Mouse (Mus musculus) kidney, adult 2 months (tissue): ENCODE data around the gene Ddx54. TPM values are rescaled to one million over a fixed set of nuclear protein-coding genes. Genes with fewer than 3 reads are reported as not detected.

Experiments used
- DNase-seq: peaks from one replicate; pipeline ENCODE4 v3.0.0; 2021
- H3K27ac ChIP-seq: fragments of 200-500 bp; 2 replicates; pipeline ENCODE4 v1.5.1; 2012; ENCODE audit warnings: low read depth, low read length, control low read depth, inconsistent platforms; ENCODE audit not compliant: insufficient read depth
- H3K27me3 ChIP-seq: fragments of 200-500 bp; replicated peaks from 2 replicates; pipeline ENCODE4 v1.6.1; 2012; ENCODE audit warnings: mild to moderate bottlenecking, moderate library complexity, low read length, inconsistent platforms; ENCODE audit not compliant: control insufficient read depth, insufficient read depth
- H3K36me3 ChIP-seq: fragments of 200-500 bp; 2 replicates; pipeline ENCODE4 v1.6.1; 2012; ENCODE audit warnings: mild to moderate bottlenecking, moderate library complexity, low read length, inconsistent platforms; ENCODE audit not compliant: control insufficient read depth, insufficient read depth
- H3K4me1 ChIP-seq: fragments of 200-500 bp; 2 replicates; pipeline ENCODE4 v1.6.1; 2011; ENCODE audit warnings: low read length; ENCODE audit not compliant: control insufficient read depth, insufficient read depth
- H3K4me3 ChIP-seq: fragments of 200-500 bp; 2 replicates; pipeline ENCODE4 v1.5.1; 2011; ENCODE audit warnings: mild to moderate bottlenecking, low read depth, low read length, control low read depth; ENCODE audit not compliant: insufficient read depth
- CTCF ChIP-seq: fragments of 200-500 bp; conservative IDR thresholded peaks from 2 replicates; pipeline ENCODE4 v1.5.1; 2011; ENCODE audit warnings: low read depth, mild to moderate bottlenecking, control low read depth, low read length, moderate library complexity, mixed read lengths; ENCODE audit not compliant: insufficient read depth, insufficient read length
- POLR2A ChIP-seq: fragments of 200-500 bp; IDR thresholded peaks from one replicate; pipeline ENCODE4 v1.6.1; 2011; ENCODE audit warnings: low read depth, low read length, control low read depth
- WGBS: fragments of 180-500 bp; shearing (Covaris S2); methylation state at CpG from one replicate; pipeline ENCODE4 v1.1.7; 2018; 5-methylcytosine and 5-hydroxymethylcytosine counted together
- polyA plus RNA-seq: library from polyadenylated mRNA; depleted of rRNA; stranded (reverse); fragments of >200 nt; gene quantifications from 2 replicates; pipeline ENCODE4 v1.2.3, GENCODE M21; 2012; rRNA removed

Ddx54 gene
- polyA plus RNA-seq, result 29.3 and 31.6 TPM in 2 replicates

DNA sequence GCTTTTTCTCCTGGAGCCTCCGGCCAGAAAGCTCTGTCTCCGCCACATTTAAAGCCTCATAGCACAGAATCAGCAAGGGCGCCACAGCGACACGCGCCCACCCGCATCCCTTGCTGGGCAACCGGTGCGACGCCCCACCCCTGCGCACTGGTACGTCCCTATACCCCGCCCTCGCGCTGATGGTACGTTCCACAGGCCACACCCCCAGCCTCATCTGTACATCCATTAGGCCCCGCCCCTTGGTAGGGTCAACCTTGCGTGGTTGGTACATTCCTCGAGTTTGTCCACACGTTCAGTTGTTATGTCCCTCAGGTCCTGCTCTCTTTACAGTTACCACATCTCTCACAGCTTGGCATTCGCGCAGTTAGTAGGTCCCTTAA, at the start of gene Ddx54, which contains the start of gene Rita1:
TSS of gene Ddx54 (plus strand) at position 298 of the 380 bp plus-strand sequence.
TSS of gene Rita1 (minus strand) at position 148 of the 380 bp plus-strand sequence.
- under 1% methylated on average over 22 of the region's 22 CpGs for WGBS
- Histone ChIP-seq H3K27ac (peak within 1 kb of the TSS; percentile 97), H3K36me3 (no peaks in the 10 kb centered on the region), H3K4me1 (peaks cover 9% of the 10 kb centered on the region; the same call in 1 of the 2 replicates), H3K27me3 (no peaks in the 10 kb centered on the region), H3K4me3 (peak within 1 kb of the TSS; percentile 72)
- TF ChIP-seq POLR2A (no peak), CTCF (no peak)
- DNase-seq, result peak; percentile 98

DNA sequence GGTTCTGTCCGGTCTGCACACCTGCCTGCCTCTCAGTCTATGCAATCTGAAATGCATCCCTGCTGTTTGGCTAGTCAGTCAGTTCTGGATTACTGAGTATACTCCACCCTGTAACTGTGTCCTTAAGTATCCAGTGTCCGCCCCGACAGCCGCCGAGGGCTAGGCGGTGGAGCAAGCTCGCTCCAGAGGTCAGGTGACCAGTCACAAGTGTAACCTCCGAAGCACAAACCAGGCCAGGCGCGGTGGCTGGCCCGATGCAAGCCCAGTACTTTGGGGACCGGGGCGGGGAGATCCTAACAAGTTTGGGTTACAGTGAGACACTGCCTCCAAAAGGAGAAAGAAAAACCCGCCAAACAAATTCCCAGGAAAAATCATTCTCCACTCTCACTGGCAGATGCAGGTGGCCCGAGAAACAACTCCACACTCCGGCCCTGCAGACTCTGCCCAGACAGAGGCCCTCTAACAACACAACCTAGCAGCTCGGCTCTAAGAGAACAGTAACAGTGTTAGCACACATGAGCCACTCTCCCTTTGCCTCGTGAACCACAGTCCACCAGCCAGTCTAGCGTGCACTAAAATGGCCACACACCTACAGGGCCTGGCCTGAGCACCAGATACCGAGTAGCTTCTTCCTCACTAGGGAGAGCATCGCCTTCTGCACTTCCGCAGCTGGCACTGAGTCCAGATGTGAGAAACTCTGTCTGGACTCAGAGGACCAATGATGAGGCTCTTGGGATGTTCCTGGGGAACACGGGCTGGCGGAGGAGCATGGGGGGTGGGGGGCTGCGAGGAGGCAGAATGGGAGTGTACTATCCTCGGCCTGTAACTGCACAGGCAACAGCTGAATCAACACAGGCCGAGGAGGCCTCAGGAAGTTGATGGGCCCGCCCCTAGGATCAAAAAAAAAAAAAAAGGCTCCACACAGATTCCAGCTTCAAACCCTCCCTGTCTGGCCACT, 49.3 kb upstream of the Ddx54 start:
- H3K36me3 ChIP-seq, result no peaks in the 10 kb centered on the region
- 17% methylated on average over 28 of the region's 28 CpGs for WGBS
- H3K4me3 ChIP-seq, result no peak overlapping the region
- H3K27ac ChIP-seq, result peak overlapping the region; percentile 90
- peaks cover 50% of the 10 kb centered on the region for H3K4me1 ChIP-seq
- no peaks in the 10 kb centered on the region for H3K27me3 ChIP-seq
- DNase-seq, result peak; percentile 93
- TF ChIP-seq POLR2A (no peak), CTCF (no peak)

DNA sequence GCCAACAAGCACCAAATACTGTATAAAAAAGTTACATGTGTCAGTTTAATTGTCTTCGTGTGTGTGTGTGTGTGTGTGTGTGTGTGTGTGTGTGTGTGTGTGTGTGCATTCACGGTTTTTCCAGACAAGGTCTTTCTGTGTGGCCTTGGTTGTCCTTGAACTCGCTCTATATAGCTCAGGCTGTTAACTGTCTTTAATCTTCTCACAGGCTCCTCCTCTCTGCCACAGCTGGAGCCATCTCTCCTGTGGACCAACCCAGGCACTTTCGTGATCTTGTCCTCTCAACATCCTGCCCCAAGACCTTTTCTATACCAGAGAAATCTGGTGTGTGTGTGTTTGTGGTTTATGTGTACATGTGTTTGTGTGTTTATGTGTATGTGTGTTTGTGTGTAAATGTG, 48.6 kb upstream of the Ddx54 start:
- TF ChIP-seq CTCF, result no peak
- TF ChIP-seq POLR2A, result no peak
- Histone ChIP-seq H3K4me3 (no peak overlapping the region), H3K36me3 (no peaks in the 10 kb centered on the region), H3K4me1 (peaks cover 57% of the 10 kb centered on the region), H3K27ac (peak overlapping the region; percentile 58), H3K27me3 (no peaks in the 10 kb centered on the region)
- WGBS, result 26% methylated on average over 4 of the region's 4 CpGs
- no peak for DNase-seq

DNA sequence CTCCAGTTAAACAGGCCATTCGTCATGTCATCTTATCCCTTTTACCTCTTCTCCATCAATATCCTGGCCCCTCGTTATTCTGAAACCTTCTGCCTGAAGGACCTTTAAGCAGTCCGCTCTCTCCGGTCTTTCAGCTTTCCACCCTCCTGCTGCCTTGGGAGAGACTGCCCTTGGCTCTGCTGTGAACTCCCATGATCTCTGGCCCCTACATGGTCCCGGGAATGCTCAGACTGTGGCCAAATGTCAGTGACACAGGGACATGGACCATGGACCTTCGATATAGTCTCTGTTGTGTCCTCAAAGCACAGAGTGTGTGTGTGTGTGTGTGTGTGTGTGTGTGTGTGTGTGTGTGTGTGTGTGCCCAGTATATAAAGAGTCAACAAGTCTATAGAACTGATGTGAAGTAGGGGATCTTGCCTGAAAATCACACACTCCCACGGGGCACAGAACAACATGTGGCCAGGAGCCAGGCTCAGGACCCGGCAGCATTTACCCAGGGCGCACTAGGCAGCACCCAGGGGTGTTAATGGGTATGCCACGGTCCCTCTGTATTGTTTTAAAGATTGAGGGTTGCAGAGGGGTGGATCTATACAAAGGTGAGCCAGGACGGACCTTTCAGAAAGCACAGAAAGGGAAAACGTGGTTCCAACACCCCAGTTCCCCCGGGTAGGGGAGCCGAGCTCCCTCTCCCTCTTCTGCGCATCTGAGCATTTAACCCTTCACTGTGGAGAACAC, 47.2 kb upstream of the Ddx54 start:
- H3K27ac ChIP-seq, result peak overlapping the region; percentile 66
- H3K4me1 ChIP-seq, result peaks cover 68% of the 10 kb centered on the region
- DNase-seq, result peak; percentile 65
- no peak overlapping the region for H3K4me3 ChIP-seq
- no peak for TF ChIP-seq CTCF
- no peak for TF ChIP-seq POLR2A
- H3K27me3 ChIP-seq, result no peaks in the 10 kb centered on the region
- WGBS, result 34% methylated on average over 15 of the region's 15 CpGs
- H3K36me3 ChIP-seq, result no peaks in the 10 kb centered on the region

DNA sequence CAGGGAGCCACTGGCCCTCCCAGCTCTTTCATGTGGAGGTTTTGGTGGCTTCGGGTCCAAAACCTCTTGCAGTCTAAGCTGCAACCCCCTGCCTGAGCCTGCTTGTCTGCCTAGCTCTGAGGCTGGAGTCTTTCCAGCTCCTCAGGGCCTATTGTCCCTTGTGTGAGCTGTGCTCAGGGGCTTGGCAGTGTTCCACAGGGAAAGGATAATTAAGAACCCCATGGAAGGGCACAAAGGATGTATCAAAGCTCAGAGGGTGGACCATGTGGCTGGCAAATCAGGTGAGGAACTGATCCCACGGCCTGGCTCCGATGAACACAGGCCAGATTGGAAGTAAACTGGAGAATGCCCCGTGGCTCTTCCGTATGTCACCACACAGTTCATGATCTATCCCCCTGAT, 46.4 kb upstream of the Ddx54 start:
- TF ChIP-seq CTCF (no peak), POLR2A (no peak)
- 36% methylated on average over 5 of the region's 5 CpGs for WGBS
- no peaks in the 10 kb centered on the region for H3K27me3 ChIP-seq
- no peak overlapping the region for H3K4me3 ChIP-seq
- peak; percentile 89 for DNase-seq
- H3K4me1 ChIP-seq, result peaks cover 75% of the 10 kb centered on the region
- H3K27ac ChIP-seq, result peak overlapping the region; percentile 66
- no peaks in the 10 kb centered on the region for H3K36me3 ChIP-seq

DNA sequence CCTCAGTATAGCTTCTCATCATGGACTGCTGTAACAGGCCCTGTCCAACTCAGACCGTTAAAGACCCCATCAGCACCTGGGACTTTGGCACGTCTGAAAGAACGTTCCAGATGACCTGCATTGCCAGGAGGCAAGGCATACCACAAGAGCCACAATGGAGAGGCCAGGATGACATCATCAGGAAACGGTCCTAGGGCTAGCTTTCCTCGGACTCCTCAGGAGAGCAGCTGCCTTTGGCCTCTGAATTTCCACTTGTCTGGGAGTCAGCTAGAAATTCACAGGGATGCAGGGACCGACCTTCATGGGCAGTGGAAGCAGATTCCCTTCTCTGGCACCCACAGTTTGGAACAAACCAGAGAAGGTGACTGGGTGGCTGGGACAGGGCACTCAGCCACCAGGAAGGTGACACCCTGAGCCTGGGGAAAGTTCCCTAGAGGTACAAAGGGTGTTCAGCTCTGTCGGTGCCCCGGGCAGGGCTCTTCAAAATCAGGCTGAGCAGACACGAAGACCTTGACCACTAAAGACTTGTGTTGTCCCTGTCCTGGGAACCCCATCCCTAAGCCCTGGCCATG, 45.8 kb upstream of the Ddx54 start:
- Histone ChIP-seq H3K4me1 (peaks cover 79% of the 10 kb centered on the region), H3K27me3 (no peaks in the 10 kb centered on the region), H3K4me3 (no peak overlapping the region), H3K27ac (peak overlapping the region; percentile 66), H3K36me3 (no peaks in the 10 kb centered on the region)
- WGBS, result 18% methylated on average over 9 of the region's 9 CpGs
- no peak for TF ChIP-seq CTCF
- peak; percentile 74 for DNase-seq

DNA sequence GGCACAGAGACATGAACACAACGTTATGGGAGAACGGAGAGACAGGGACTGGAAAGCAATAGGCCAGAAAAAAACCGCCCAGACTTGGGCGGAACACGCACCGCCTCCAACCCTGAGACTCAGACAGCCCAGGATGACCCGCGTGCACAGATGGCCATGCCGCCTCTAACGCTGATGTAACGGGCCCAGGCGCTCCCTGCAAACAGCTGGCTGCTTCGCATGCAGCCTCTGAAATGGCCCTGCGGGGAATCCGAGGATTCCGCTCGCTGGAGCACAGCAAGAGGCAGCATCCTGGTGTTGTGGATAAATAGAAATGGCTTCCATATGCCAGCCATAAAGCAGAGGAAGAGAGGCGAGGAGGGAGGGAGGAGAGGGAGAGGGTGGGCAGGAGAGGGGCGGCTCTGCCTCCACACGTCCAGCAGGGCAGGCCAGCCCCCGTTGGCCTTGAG, 45.3 kb upstream of the Ddx54 start:
- Histone ChIP-seq H3K4me3 (no peak overlapping the region), H3K4me1 (peaks cover 79% of the 10 kb centered on the region), H3K27ac (peak overlapping the region; percentile 66), H3K36me3 (no peaks in the 10 kb centered on the region), H3K27me3 (no peaks in the 10 kb centered on the region)
- TF ChIP-seq CTCF (no peak), POLR2A (no peak)
- WGBS, result 37% methylated on average over 21 of the region's 21 CpGs
- DNase-seq, result no peak
